ENCODE assay signal across 8 mouse cellular contexts in the genomic region with DNA sequence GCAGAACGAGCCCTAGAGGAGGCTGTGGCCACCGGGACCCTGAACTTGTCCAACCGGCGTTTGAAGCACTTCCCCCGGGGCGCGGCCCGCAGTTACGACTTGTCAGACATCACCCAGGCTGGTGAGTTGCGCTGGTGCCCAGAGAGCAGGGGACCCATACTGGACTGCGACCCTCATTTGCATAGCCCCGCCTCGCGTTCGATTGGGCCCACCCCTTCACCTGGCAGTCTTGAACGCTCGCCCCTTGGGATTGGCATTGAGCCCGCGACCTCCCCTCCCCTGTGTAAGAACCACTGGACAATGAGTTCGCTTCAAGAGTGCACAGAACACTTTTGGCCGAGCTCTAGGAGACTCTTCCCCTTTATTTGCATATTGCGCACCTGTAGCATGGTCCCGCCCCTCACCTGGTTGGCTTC. TPM values are rescaled to one million over a fixed set of nuclear protein-coding genes. Genes with fewer than 3 reads are reported as not detected.
A peak's percentile ranks its signal among the peaks of the same experiment; 100 is the strongest.
DNase-seq lines count a peak whose midpoint lies in the region; ATAC-seq and TF ChIP-seq lines count a peak whose summit lies in the region.

No protein-coding gene starts in this region.

- peak overlapping the region; percentile 93 for H3K4me2 ChIP-seq in heart, embryonic 11.5 days
- peak overlapping the region; percentile 82 for H3K4me2 ChIP-seq in limb, embryonic 12.5 days
- H3K4me2 ChIP-seq in midbrain, embryonic 11.5 days: peak overlapping the region; percentile 61

- H3K4me3 ChIP-seq in heart, embryonic 11.5 days (ENCODE audit: low read depth, low read length): peak overlapping the region; percentile 94
- H3K4me3 ChIP-seq in limb, embryonic 12.5 days (replicated peaks): peak overlapping the region; percentile 79
- peak overlapping the region; percentile 75 for H3K4me3 ChIP-seq in midbrain, embryonic 11.5 days (ENCODE audit: low read depth, low read length)

- peaks cover 24% of the 10 kb centered on the region for H3K4me1 ChIP-seq in heart, embryonic 11.5 days (ENCODE audit: control insufficient read depth, insufficient read depth, low read length)
- H3K4me1 ChIP-seq in limb, embryonic 12.5 days (replicated peaks): peaks cover 38% of the 10 kb centered on the region
- peaks cover 20% of the 10 kb centered on the region for H3K4me1 ChIP-seq in midbrain, embryonic 11.5 days (ENCODE audit: control insufficient read depth, insufficient read depth, low read length)

- H3K9me3 ChIP-seq in heart, embryonic 11.5 days (replicated peaks; ENCODE audit: control insufficient read depth, low read length): no peaks in the 10 kb centered on the region
- H3K9me3 ChIP-seq in limb, embryonic 12.5 days: no peaks in the 10 kb centered on the region
- H3K9me3 ChIP-seq in midbrain, embryonic 11.5 days (ENCODE audit: control insufficient read depth, low read length): no peaks in the 10 kb centered on the region

- TF ChIP-seq CTCF in Patski (IDR thresholded peaks at IDR 0.05): no peak

- ATAC-seq in heart, embryonic 11.5 days (replicated peaks; ENCODE audit: insufficient number of reproducible peaks, low FRiP score, low TSS enrichment): peak; percentile 35
- ATAC-seq in Patski: peak; percentile 4
- peak; percentile 7 for ATAC-seq in granulocyte monocyte progenitor cell, adult 5-6 weeks (replicated peaks; ENCODE audit: poor library complexity, severe bottlenecking)
- ATAC-seq in limb, embryonic 12.5 days (ENCODE audit: insufficient number of reproducible peaks, insufficient read depth, low FRiP score, low TSS enrichment, low read depth): peak; percentile 15; the same call in 1 of the 2 replicates
- peak; percentile 64 for ATAC-seq in midbrain, embryonic 11.5 days (ENCODE audit: low FRiP score)

- in situ Hi-C loops in Patski (cut with MboI; ENCODE audit: low pct_unique_long_range_greater_than_20kb): no loop called here

- no peak for DNase-seq in heart, adult 18-20 months
- DNase-seq in Patski (ENCODE audit: low read depth, low spot score): no peak
- peak; percentile 96 for DNase-seq in midbrain, embryonic 11.5 days (ENCODE audit: low spot score, missing footprints)
- DNase-seq in adrenal gland, adult 2 months: no peak
- no peak for DNase-seq in gastrocnemius, postnatal 10 days

- H3K27me3 ChIP-seq in heart, embryonic 11.5 days (ENCODE audit: control insufficient read depth, insufficient read depth, low read length): no peaks in the 10 kb centered on the region
- no peaks in the 10 kb centered on the region for H3K27me3 ChIP-seq in Patski
- H3K27me3 ChIP-seq in limb, embryonic 12.5 days: no peaks in the 10 kb centered on the region
- H3K27me3 ChIP-seq in midbrain, embryonic 11.5 days (ENCODE audit: control insufficient read depth, insufficient read depth, low read length): no peaks in the 10 kb centered on the region

- peak overlapping the region; percentile 95 for H3K27ac ChIP-seq in heart, embryonic 11.5 days (ENCODE audit: low read depth, low read length)
- peak overlapping the region; percentile 92 for H3K27ac ChIP-seq in limb, embryonic 12.5 days
- H3K27ac ChIP-seq in midbrain, embryonic 11.5 days (ENCODE audit: low read depth, low read length): peak overlapping the region; percentile 89

- POLR2A ChIA-PET in Patski (lab: Charles Lee): interaction anchor here (0.6 to 5.5 kb wide), 3 partner anchors 17 to 1832 kb away, joined by 3 to 31 read pairs (median 4); a partner anchor contains a TSS

- H3K36me3 ChIP-seq in heart, embryonic 11.5 days (ENCODE audit: control insufficient read depth, insufficient read depth, low read length): peaks cover 7% of the 10 kb centered on the region; the same call in 1 of the 2 replicates
- H3K36me3 ChIP-seq in limb, embryonic 12.5 days: peaks cover 27% of the 10 kb centered on the region
- no peaks in the 10 kb centered on the region for H3K36me3 ChIP-seq in midbrain, embryonic 11.5 days (ENCODE audit: control insufficient read depth, insufficient read depth, low read length)

- WGBS in heart, embryonic 11.5 days (ENCODE audit: insufficient replicate concordance): under 1% methylated on average over 23 of the region's 23 CpGs
- WGBS in limb, embryonic 12.5 days: under 1% methylated on average over 23 of the region's 23 CpGs
- WGBS in midbrain, embryonic 11.5 days: under 1% methylated on average over 23 of the region's 23 CpGs

- peak overlapping the region; percentile 93 for H3K9ac ChIP-seq in heart, embryonic 11.5 days (ENCODE audit: low read depth, low read length)
- H3K9ac ChIP-seq in limb, embryonic 12.5 days (replicated peaks): peak overlapping the region; percentile 79
- peak overlapping the region; percentile 81 for H3K9ac ChIP-seq in midbrain, embryonic 11.5 days (ENCODE audit: low read length)

- CTCF ChIA-PET in Patski (lab: Charles Lee): interaction anchor here (1.4 to 4.3 kb wide), 2 partner anchors 9 to 23 kb away, joined by 3 to 17 read pairs; no protein-coding TSS in a partner anchor

RNA-seq across cellular contexts. Expression of a gene that starts 0.3 kb away (rescaled TPM):
- 5.9 and 6.5 TPM in 2 replicates for polyA plus RNA-seq in heart, embryonic 11.5 days (2014; fragmentation: Nextera tagmentation; extraction: Ambion mirVana)
- 1 to 10 TPM; 2.9 to 4.2 TPM for total RNA-seq in heart, adult 18-20 months (2021)
- polyA plus RNA-seq in Patski (2021): 17.5 TPM
- 13.2 and 16.4 TPM in 2 replicates for total RNA-seq in granulocyte monocyte progenitor cell, adult 5-6 weeks (2014; fragmentation: Nextera tagmentation)
- 0.62 and 3.6 TPM in 2 replicates for total RNA-seq in granulocyte monocyte progenitor cell, adult 5-6 weeks (2017)
- 8.4 and 9.7 TPM in 2 replicates for polyA plus RNA-seq in limb, embryonic 12.5 days (2016; fragmentation: Nextera tagmentation; extraction: Ambion mirVana)
- polyA plus RNA-seq in midbrain, embryonic 11.5 days (2014; fragmentation: Nextera tagmentation; extraction: Ambion mirVana): 4.5 and 5.8 TPM in 2 replicates
- total RNA-seq in adrenal gland, adult 2 months (2021): 1 to 10 TPM; 6.4 to 7.4 TPM
- polyA plus RNA-seq in adrenal gland, adult 2 months (2012; rRNA removed): 30.4 and 31.4 TPM in 2 replicates
- 1 to 10 TPM; 4.1 to 7.7 TPM for total RNA-seq in gastrocnemius, postnatal 10 days (2021)

RNA-seq across cellular contexts. Expression of a gene that starts 0.4 kb away (rescaled TPM):
- polyA plus RNA-seq in heart, embryonic 11.5 days (2014; fragmentation: Nextera tagmentation; extraction: Ambion mirVana): 26.0 and 28.0 TPM in 2 replicates
- total RNA-seq in heart, adult 18-20 months (2021): 10 to 100 TPM; 17.5 to 19.1 TPM
- polyA plus RNA-seq in Patski (2021): 31.0 TPM
- total RNA-seq in granulocyte monocyte progenitor cell, adult 5-6 weeks (2014; fragmentation: Nextera tagmentation): 57.4 and 73.0 TPM in 2 replicates
- 34.6 and 42.2 TPM in 2 replicates for total RNA-seq in granulocyte monocyte progenitor cell, adult 5-6 weeks (2017)
- 36.0 and 37.6 TPM in 2 replicates for polyA plus RNA-seq in limb, embryonic 12.5 days (2016; fragmentation: Nextera tagmentation; extraction: Ambion mirVana)
- polyA plus RNA-seq in midbrain, embryonic 11.5 days (2014; fragmentation: Nextera tagmentation; extraction: Ambion mirVana): 27.3 and 28.3 TPM in 2 replicates
- 10 to 100 TPM; 27.9 to 31.7 TPM for total RNA-seq in adrenal gland, adult 2 months (2021)
- polyA plus RNA-seq in adrenal gland, adult 2 months (2012; rRNA removed): 36.7 and 52.7 TPM in 2 replicates
- total RNA-seq in gastrocnemius, postnatal 10 days (2021): 10 to 100 TPM; 15.9 to 17.7 TPM

RNA-seq across cellular contexts. Expression of a gene that starts 0.5 kb away (rescaled TPM):
- polyA plus RNA-seq in heart, embryonic 11.5 days (2014; fragmentation: Nextera tagmentation; extraction: Ambion mirVana): not detected in 2 replicates
- total RNA-seq in heart, adult 18-20 months (2021): under 1 TPM; 0.32 to 0.44 TPM
- 2.5 TPM for polyA plus RNA-seq in Patski (2021)
- total RNA-seq in granulocyte monocyte progenitor cell, adult 5-6 weeks (2014; fragmentation: Nextera tagmentation): not detected in 2 replicates
- total RNA-seq in granulocyte monocyte progenitor cell, adult 5-6 weeks (2017): not detected in 2 replicates
- polyA plus RNA-seq in limb, embryonic 12.5 days (2016; fragmentation: Nextera tagmentation; extraction: Ambion mirVana): 0.20 and 0.31 TPM in 2 replicates
- 0.10 and 0.16 TPM in 2 replicates for polyA plus RNA-seq in midbrain, embryonic 11.5 days (2014; fragmentation: Nextera tagmentation; extraction: Ambion mirVana)
- 1 to 10 TPM in 1 of 2 experiments, under 1 TPM in 1; 0.89 to 2.6 TPM for total RNA-seq in adrenal gland, adult 2 months (2021)
- 2.5 and 3.3 TPM in 2 replicates for polyA plus RNA-seq in adrenal gland, adult 2 months (2012; rRNA removed)
- under 1 TPM; 0.33 to 0.70 TPM for total RNA-seq in gastrocnemius, postnatal 10 days (2021)

RNA-seq across cellular contexts. Expression of a gene that starts 11.8 kb away (rescaled TPM):
- 3.9 and 5.6 TPM in 2 replicates for polyA plus RNA-seq in heart, embryonic 11.5 days (2014; fragmentation: Nextera tagmentation; extraction: Ambion mirVana)
- total RNA-seq in heart, adult 18-20 months (2021): 1 to 10 TPM; 2.2 to 2.6 TPM
- polyA plus RNA-seq in Patski (2021): 5.2 TPM
- total RNA-seq in granulocyte monocyte progenitor cell, adult 5-6 weeks (2014; fragmentation: Nextera tagmentation): 32.1 and 55.2 TPM in 2 replicates
- total RNA-seq in granulocyte monocyte progenitor cell, adult 5-6 weeks (2017): 9.7 and 20.8 TPM in 2 replicates
- polyA plus RNA-seq in limb, embryonic 12.5 days (2016; fragmentation: Nextera tagmentation; extraction: Ambion mirVana): 8.0 and 9.7 TPM in 2 replicates
- 4.5 and 6.8 TPM in 2 replicates for polyA plus RNA-seq in midbrain, embryonic 11.5 days (2014; fragmentation: Nextera tagmentation; extraction: Ambion mirVana)
- total RNA-seq in adrenal gland, adult 2 months (2021): 10 to 100 TPM in 1 of 2 experiments, 1 to 10 TPM in 1; 3.0 to 14.8 TPM
- 81.3 and 84.6 TPM in 2 replicates for polyA plus RNA-seq in adrenal gland, adult 2 months (2012; rRNA removed)
- total RNA-seq in gastrocnemius, postnatal 10 days (2021): 1 to 10 TPM; 2.1 to 4.0 TPM

RNA-seq across cellular contexts. Expression of a gene that starts 15.7 kb away (rescaled TPM):
- 120 and 134 TPM in 2 replicates for polyA plus RNA-seq in heart, embryonic 11.5 days (2014; fragmentation: Nextera tagmentation; extraction: Ambion mirVana)
- 10 to 100 TPM; 43.9 to 47.5 TPM for total RNA-seq in heart, adult 18-20 months (2021)
- 990 TPM for polyA plus RNA-seq in Patski (2021)
- total RNA-seq in granulocyte monocyte progenitor cell, adult 5-6 weeks (2014; fragmentation: Nextera tagmentation): not detected in 2 replicates
- total RNA-seq in granulocyte monocyte progenitor cell, adult 5-6 weeks (2017): 0.62 TPM in 1 of 2 replicates, not detected in the other
- 128 and 135 TPM in 2 replicates for polyA plus RNA-seq in limb, embryonic 12.5 days (2016; fragmentation: Nextera tagmentation; extraction: Ambion mirVana)
- polyA plus RNA-seq in midbrain, embryonic 11.5 days (2014; fragmentation: Nextera tagmentation; extraction: Ambion mirVana): 58.8 and 61.4 TPM in 2 replicates
- total RNA-seq in adrenal gland, adult 2 months (2021): 1,000 to 10,000 TPM; 1,014 to 1,197 TPM
- 1,453 and 1,846 TPM in 2 replicates for polyA plus RNA-seq in adrenal gland, adult 2 months (2012; rRNA removed)
- total RNA-seq in gastrocnemius, postnatal 10 days (2021): 100 to 1,000 TPM; 292 to 390 TPM

Comparison
In these comparisons a context has a peak if more than half of its experiments do, and no peak if none do; other contexts are left out.
1. ATAC-seq: peak in every context shown above with its lines; median percentile 64 in midbrain, embryonic 11.5 days; 35 in heart, embryonic 11.5 days; 15 in limb, embryonic 12.5 days; 7 in granulocyte monocyte progenitor cell, adult 5-6 weeks; 4 in Patski.